ENCODE assay signal across 17 mouse cellular contexts in the genomic region with DNA sequence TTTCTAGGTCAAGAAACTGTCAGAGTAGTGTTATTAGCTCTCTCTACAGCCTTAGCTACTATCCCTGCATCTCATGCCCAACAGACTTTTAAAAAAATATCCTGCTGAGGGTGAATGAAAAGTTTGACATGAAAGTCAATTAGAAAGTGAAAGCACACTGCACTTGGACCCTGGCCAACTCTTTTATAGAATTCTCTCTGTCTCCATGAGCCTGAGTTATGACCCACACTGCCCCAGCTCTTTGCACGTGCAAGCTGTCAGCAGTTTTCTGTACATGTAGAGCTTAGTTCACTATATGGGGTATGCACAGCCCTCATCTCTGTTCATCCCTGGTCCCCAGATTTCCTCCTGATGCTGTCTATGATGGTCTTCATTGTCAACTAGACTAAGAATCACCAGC. TPM values are rescaled to one million over a fixed set of nuclear protein-coding genes. Genes with fewer than 3 reads are reported as not detected.
DNase-seq lines count a peak whose midpoint lies in the region; ATAC-seq and TF ChIP-seq lines count a peak whose summit lies in the region.
"Had no signal": no experiment of that assay in that cellular context is flagged by ENCODE, and none has a peak within 500 bp of the region (broad histone marks: within the 10 kb centered on the region; RNA-seq: fewer than 3 reads in every experiment).

No protein-coding gene starts in this region.

- ATAC-seq in limb, embryonic 11.5 days (ENCODE audit: insufficient number of reproducible peaks, low FRiP score, low TSS enrichment, low read depth) = no peak
- ATAC-seq in hematopoietic stem cell, adult 5-6 weeks (replicated peaks in 1 of 2; ENCODE audit: insufficient read depth in 1 of 2, low FRiP score in 2 of 2, low TSS enrichment in 1 of 2, low read depth in 1 of 2, poor library complexity in 2 of 2, severe bottlenecking in 2 of 2) = peak; percentile 62 to 75; a peak in 3 of 4 replicates
- ATAC-seq in intestine, postnatal 0 days = no peak
- ATAC-seq: forebrain, embryonic 15.5 days; intestine, embryonic 16.5 days; Patski had no signal

- H3K79me2 ChIP-seq in heart, adult 2 months (replicated peaks; ENCODE audit: control insufficient read depth, insufficient read depth, low read length) = no peaks in the 10 kb centered on the region

- no peak for TF ChIP-seq POLR2A in heart, adult 2 months (IDR thresholded peaks at IDR 0.05; ENCODE audit: insufficient read depth, low read depth, low read length)

- H3K9ac ChIP-seq in heart, adult 2 months (ENCODE audit: low read depth, low read length) = no peak overlapping the region
- H3K9ac ChIP-seq in limb, embryonic 11.5 days (ENCODE audit: low read length) = no peak overlapping the region
- no peak overlapping the region for H3K9ac ChIP-seq in intestine, postnatal 0 days (ENCODE audit: low read depth, low read length)
- H3K9ac ChIP-seq: forebrain, embryonic 15.5 days; limb, embryonic 15.5 days; lung, embryonic 15.5 days; midbrain, embryonic 12.5 days had no signal

- WGBS in heart, adult 2 months = 27% methylated on average over 1 of the region's 1 CpGs
- 44% methylated on average over 1 of the region's 1 CpGs for WGBS in limb, embryonic 11.5 days
- WGBS in limb, embryonic 10.5 days = 78% methylated on average over 1 of the region's 1 CpGs
- 14% methylated on average over 1 of the region's 1 CpGs for WGBS in intestine, postnatal 0 days

- H3K36me3 ChIP-seq in heart, adult 2 months (ENCODE audit: control insufficient read depth, insufficient read depth, low read length) = no peaks in the 10 kb centered on the region
- H3K36me3 ChIP-seq in limb, embryonic 11.5 days (ENCODE audit: control insufficient read depth, insufficient read depth, low read length) = no peaks in the 10 kb centered on the region
- H3K36me3 ChIP-seq in limb, embryonic 10.5 days = no peaks in the 10 kb centered on the region
- no peaks in the 10 kb centered on the region for H3K36me3 ChIP-seq in intestine, postnatal 0 days (ENCODE audit: control insufficient read depth, insufficient read depth)
- H3K36me3 ChIP-seq: forebrain, embryonic 15.5 days; hindbrain, embryonic 10.5 days; limb, embryonic 15.5 days; lung, embryonic 15.5 days; midbrain, embryonic 12.5 days had no signal

- peak; percentile 7 for DNase-seq in heart, adult 8-10 months (ENCODE audit: low spot score)
- DNase-seq in heart, adult 2 months = no peak
- peak; percentile 26 for DNase-seq in limb, embryonic 11.5 days (ENCODE audit: low spot score)
- DNase-seq in limb, embryonic 10.5 days (ENCODE audit: low spot score) = no peak
- DNase-seq in A20 (ENCODE audit: low read depth, low spot score) = peak; percentile 53
- no peak for DNase-seq in Muller cell, postnatal 12 days (ENCODE audit: inconsistent ontology term)
- DNase-seq: cerebellum, adult 8-10 months; thymus, postnatal 25 days had no signal

- H3K4me2 ChIP-seq in limb, embryonic 11.5 days (ENCODE audit: low read depth, severe bottlenecking) = no peak overlapping the region
- H3K4me2 ChIP-seq in intestine, postnatal 0 days (replicated peaks; ENCODE audit: low read depth) = no peak overlapping the region
- H3K4me2 ChIP-seq: forebrain, embryonic 15.5 days; limb, embryonic 15.5 days; lung, embryonic 15.5 days; midbrain, embryonic 12.5 days had no signal

- no peak for TF ChIP-seq EP300 in heart, adult 2 months (IDR thresholded peaks at IDR 0.05; ENCODE audit: insufficient read depth, low read depth, low read length)

- no peak overlapping the region for H3K27ac ChIP-seq in heart, adult 2 months
- H3K27ac ChIP-seq in limb, embryonic 11.5 days (replicated peaks; ENCODE audit: low read depth, low read length) = no peak overlapping the region
- H3K27ac ChIP-seq in limb, embryonic 10.5 days = no peak overlapping the region
- no peak overlapping the region for H3K27ac ChIP-seq in intestine, postnatal 0 days (ENCODE audit: low read depth, low read length)
- H3K27ac ChIP-seq: forebrain, embryonic 15.5 days; hindbrain, embryonic 10.5 days; limb, embryonic 15.5 days; lung, embryonic 15.5 days; midbrain, embryonic 12.5 days had no signal

- no peak overlapping the region for H3K4me3 ChIP-seq in heart, adult 2 months
- no peak overlapping the region for H3K4me3 ChIP-seq in limb, embryonic 11.5 days (ENCODE audit: low read depth, low read length)
- no peak overlapping the region for H3K4me3 ChIP-seq in limb, embryonic 10.5 days
- H3K4me3 ChIP-seq in intestine, postnatal 0 days (ENCODE audit: low read depth, low read length) = no peak overlapping the region
- H3K4me3 ChIP-seq: forebrain, embryonic 15.5 days; hindbrain, embryonic 10.5 days; limb, embryonic 15.5 days; lung, embryonic 15.5 days; midbrain, embryonic 12.5 days had no signal

- H3K9me3 ChIP-seq in limb, embryonic 11.5 days (ENCODE audit: control insufficient read depth, low read length) = no peaks in the 10 kb centered on the region
- H3K9me3 ChIP-seq in limb, embryonic 10.5 days (replicated peaks) = no peaks in the 10 kb centered on the region
- H3K9me3 ChIP-seq in intestine, postnatal 0 days (ENCODE audit: control insufficient read depth) = no peaks in the 10 kb centered on the region
- H3K9me3 ChIP-seq: forebrain, embryonic 15.5 days; hindbrain, embryonic 10.5 days; limb, embryonic 15.5 days; lung, embryonic 15.5 days; midbrain, embryonic 12.5 days had no signal

- H3K27me3 ChIP-seq in heart, adult 2 months (ENCODE audit: control insufficient read depth, insufficient read depth, low read length) = no peaks in the 10 kb centered on the region
- H3K27me3 ChIP-seq in limb, embryonic 11.5 days (ENCODE audit: control insufficient read depth, insufficient read depth, low read length) = no peaks in the 10 kb centered on the region
- H3K27me3 ChIP-seq in limb, embryonic 10.5 days (ENCODE audit: low read depth, poor library complexity, severe bottlenecking) = no peaks in the 10 kb centered on the region
- no peaks in the 10 kb centered on the region for H3K27me3 ChIP-seq in intestine, postnatal 0 days (replicated peaks; ENCODE audit: control insufficient read depth, insufficient read depth, low read length)
- H3K27me3 ChIP-seq: forebrain, embryonic 15.5 days; limb, embryonic 15.5 days; lung, embryonic 15.5 days; midbrain, embryonic 12.5 days had no signal

- intact Hi-C loops in heart, adult 2 months (cut with DNase I) = no loop called here

- no peak for TF ChIP-seq CTCF in heart, adult 2 months (IDR thresholded peaks at IDR 0.05)
- no peak for TF ChIP-seq CTCF in intestine, postnatal 0 days (IDR thresholded peaks at IDR 0.05; ENCODE audit: low read depth)

- no peaks in the 10 kb centered on the region for H3K4me1 ChIP-seq in heart, adult 2 months (ENCODE audit: control insufficient read depth, insufficient read depth, low read length)
- H3K4me1 ChIP-seq in limb, embryonic 11.5 days (ENCODE audit: control insufficient read depth, insufficient read depth, low read length) = no peaks in the 10 kb centered on the region
- H3K4me1 ChIP-seq in limb, embryonic 10.5 days = no peaks in the 10 kb centered on the region
- no peaks in the 10 kb centered on the region for H3K4me1 ChIP-seq in intestine, postnatal 0 days (replicated peaks; ENCODE audit: control insufficient read depth, insufficient read depth, low read length)
- H3K4me1 ChIP-seq: forebrain, embryonic 15.5 days; hindbrain, embryonic 10.5 days; limb, embryonic 15.5 days; lung, embryonic 15.5 days; midbrain, embryonic 12.5 days had no signal

RNA-seq across cellular contexts. Expression of gene Sntg2, which starts 28.4 kb away (rescaled TPM):
- total RNA-seq in heart, adult 8-10 months (2022) = under 1 TPM in 3 of 4 experiments, not detected in 1; 0.28 to 0.43 (median 0.41) TPM
- under 1 TPM; 0.29 to 0.48 TPM for total RNA-seq in heart, adult 2 months (2021)
- polyA plus RNA-seq in heart, adult 2 months (2012; rRNA removed) = 0.55 and 0.88 TPM in 2 replicates
- 2.0 and 2.2 TPM in 2 replicates for polyA plus RNA-seq in limb, embryonic 11.5 days (2014; fragmentation: Nextera tagmentation; extraction: Ambion mirVana)
- 0.31 and 0.58 TPM in 2 replicates for polyA plus RNA-seq in limb, embryonic 10.5 days (2016; fragmentation: Nextera tagmentation; extraction: Ambion mirVana)
- total RNA-seq in hematopoietic stem cell, adult 5-6 weeks (2017) = 5.0 TPM in 1 of 2 replicates, not detected in the other
- 20.7 and 21.6 TPM in 2 replicates for polyA plus RNA-seq in intestine, postnatal 0 days (2015; fragmentation: Nextera tagmentation; extraction: Ambion mirVana)
- polyA plus RNA-seq: Patski had no signal

Comparison
In these comparisons a context has a peak if more than half of its experiments do, and no peak if none do; other contexts are left out.
1. DNase-seq: peak in heart, adult 8-10 months (single experiment), limb, embryonic 11.5 days (single experiment) and A20 (single experiment); none in heart, adult 2 months (0 of 2), limb, embryonic 10.5 days (single experiment) and Muller cell, postnatal 12 days (single experiment).
2. ATAC-seq: peak in hematopoietic stem cell, adult 5-6 weeks (2 of 2); none in limb, embryonic 11.5 days (single experiment) and intestine, postnatal 0 days (single experiment).